Mouse (Mus musculus) ES-E14 (cell line): ENCODE results near the gene Cpn1.

Experiments
- CHD2 ChIP-seq: IDR thresholded peaks from 2 replicates; pipeline ENCODE4 v1.6.1; 2014; ENCODE audit warnings: mild to moderate bottlenecking, low read depth, low read length, inconsistent platforms
- HCFC1 ChIP-seq: IDR thresholded peaks from 2 replicates; pipeline ENCODE4 v1.6.1; 2012; ENCODE audit warnings: low read length, inconsistent platforms, borderline replicate concordance; ENCODE audit not compliant: insufficient read depth
- ZC3H11A ChIP-seq: IDR thresholded peaks from 2 replicates; pipeline ENCODE4 v1.6.1; 2012; ENCODE audit warnings: low read depth, mild to moderate bottlenecking, inconsistent platforms, low read length, borderline replicate concordance
- ZNF384 ChIP-seq: IDR thresholded peaks from 2 replicates; pipeline ENCODE4 v1.6.1; 2012; ENCODE audit warnings: low read depth, low read length, inconsistent platforms

DNA sequence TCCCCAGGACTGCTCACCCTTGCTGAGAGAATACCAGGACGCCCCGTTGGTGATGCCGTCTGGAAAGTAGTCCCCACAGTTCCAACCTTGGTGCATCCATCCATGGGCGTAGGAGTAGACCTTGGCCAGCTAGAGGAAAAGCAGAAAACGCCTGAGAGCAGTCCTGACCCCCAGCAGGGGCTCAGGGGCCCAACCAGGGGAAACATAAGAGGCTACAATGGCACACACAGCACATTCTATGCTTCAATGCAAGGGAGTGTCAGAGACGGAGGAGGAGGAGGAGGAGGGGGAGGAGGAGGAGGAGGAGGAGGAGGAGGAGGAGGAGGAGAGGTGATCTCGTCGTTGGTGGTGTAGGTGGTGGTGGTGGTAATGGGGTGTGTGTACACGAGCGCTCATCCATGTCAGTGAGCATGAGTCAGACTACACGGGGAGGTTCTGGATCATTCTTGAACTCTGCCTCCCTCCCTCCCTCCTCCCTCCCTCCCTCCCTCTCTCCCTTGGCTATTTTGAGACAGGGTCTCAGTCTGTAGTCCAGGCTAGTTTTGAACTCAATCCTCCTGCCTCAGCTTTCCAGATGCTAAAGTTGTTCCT lies 17.8 kb downstream of the Cpn1 start:
- TF ChIP-seq HCFC1 (no peak), ZC3H11A (no peak), ZNF384 (no peak), CHD2 (no peak)
